Mouse (Mus musculus): ENCODE measurements around the gene Ids.
"Not testable (repeated sequence)": the region's sequence is repeated elsewhere in the genome, so short reads cannot be mapped to it uniquely, and the experiment has no call there.

Ids gene

GRCm38 (mm10) chrX:70364661-70365613 lies at the start of gene Ids:
Gene Ids, minus strand, starts transcription at chrX:70365084.
- peak; percentile 85 for DNase-seq (ENCODE audit: low spot score)

DNA sequence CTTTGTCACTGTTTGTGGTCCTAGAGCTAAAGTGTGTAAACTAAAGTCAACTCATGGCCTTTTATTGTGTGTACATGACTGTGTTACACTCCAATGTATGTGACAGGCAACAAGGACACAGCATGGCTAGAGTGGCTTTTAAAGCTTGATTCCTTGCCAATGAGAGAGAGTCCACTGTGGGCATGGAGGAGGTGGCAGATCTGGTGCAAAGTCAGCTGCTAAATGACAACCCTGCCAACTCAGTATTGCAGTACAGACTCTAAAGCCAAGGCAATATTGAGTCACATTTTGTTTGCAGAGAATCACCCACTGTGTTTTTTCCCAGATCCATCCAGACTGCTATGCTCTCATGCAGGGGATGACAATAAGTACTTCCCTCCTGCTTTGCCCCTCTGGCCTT lies 27.8 kb upstream of the Ids start:
- not testable (repeated sequence) for DNase-seq (ENCODE audit: low spot score)

- peak; percentile 5 for DNase-seq (ENCODE audit: low spot score)
Observed at GRCm38 (mm10) chrX:70385962-70386351, 21.1 kb upstream of the Ids start.

GRCm38 (mm10) chrX:70385276-70385961 lies 20.5 kb upstream of the Ids start, which contains the start of gene 1110012L19Rik:
Gene 1110012L19Rik, plus strand, starts transcription at chrX:70385877.
- peak; percentile 47 for DNase-seq (ENCODE audit: low spot score)

- DNase-seq (ENCODE audit: low spot score) = no peak
Observed at GRCm38 (mm10) chrX:70384917-70385275, 20.0 kb upstream of the Ids start.

DNA sequence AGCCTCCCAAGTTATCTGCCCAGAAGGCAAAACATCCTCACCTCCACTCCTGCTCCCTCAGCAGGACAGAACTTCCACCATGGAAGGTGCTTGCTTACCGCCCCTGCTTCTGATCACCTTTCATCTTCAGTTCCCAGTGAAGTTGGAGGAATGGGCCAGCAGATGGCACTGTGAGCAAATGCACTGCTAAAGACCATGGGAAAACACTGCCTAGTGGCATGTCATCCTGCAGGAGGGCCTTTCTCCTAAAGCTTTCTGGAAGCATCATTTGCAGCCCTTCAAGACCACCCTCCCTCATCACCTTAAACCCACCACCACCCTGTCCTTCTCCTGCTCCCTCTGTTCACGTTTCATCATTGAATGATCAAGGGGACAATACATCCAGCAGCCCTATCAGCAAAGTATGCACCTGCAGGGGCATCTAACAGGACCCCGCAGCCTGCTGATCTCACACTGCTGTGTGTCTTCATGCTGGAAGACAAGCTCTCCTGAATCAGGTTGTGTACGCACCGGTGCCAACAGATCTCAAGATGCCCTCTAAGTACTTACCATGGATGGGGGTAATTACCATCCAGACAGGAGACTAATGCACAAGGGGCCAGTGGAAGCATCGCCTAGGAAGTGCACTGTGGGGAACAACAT lies 9.7 kb upstream of the Ids start:
- not testable (repeated sequence) for DNase-seq (ENCODE audit: low spot score)

DNA sequence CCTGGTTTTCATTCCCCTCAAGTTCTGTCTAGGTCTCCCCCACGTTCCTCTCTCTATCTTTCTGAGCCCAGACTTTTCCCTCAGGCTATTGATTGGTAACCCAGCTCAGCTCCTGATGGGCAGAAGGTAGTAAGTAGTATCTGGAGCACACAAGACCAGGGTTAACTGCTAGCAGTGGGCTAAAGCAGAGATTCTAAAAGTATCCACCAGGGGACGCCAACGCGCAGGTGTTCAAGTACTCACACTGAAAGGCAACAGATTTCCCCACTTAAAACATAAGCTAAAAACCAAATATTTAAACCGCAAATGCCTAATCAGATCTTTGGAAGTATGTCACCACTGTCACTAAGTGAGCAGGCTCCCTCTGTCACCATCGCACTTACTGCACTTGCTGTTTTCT lies 4.9 kb upstream of the Ids start:
- DNase-seq (ENCODE audit: low spot score) = not testable (repeated sequence)

DNA sequence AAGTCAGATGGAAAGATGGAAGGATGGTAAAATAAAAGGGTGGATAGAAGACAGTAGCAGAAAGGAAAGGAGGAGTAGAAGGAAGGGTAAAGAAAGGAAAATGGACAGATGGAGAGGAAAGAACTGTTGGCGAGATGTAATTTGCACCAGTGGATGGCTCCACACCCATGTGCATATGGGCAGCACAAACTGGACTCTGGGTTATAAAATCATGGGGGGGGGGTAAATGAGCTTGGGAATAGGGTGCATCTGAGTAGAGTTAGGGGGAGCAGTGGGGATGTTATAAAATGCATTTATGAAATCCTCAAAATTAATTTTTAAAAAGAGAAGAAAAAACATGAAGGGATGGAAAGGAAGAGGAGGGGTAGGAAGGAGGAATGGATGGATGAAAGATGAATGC lies 682 bp downstream of the Ids start:
- DNase-seq (ENCODE audit: low spot score) = no peak

- no peak for DNase-seq (ENCODE audit: low spot score)
Observed at GRCm38 (mm10) chrX:70363446-70363845, 1.4 kb downstream of the Ids start.

GRCm38 (mm10) chrX:70362985-70363384 lies 1.9 kb downstream of the Ids start:
- no peak for DNase-seq (ENCODE audit: low spot score)

DNA sequence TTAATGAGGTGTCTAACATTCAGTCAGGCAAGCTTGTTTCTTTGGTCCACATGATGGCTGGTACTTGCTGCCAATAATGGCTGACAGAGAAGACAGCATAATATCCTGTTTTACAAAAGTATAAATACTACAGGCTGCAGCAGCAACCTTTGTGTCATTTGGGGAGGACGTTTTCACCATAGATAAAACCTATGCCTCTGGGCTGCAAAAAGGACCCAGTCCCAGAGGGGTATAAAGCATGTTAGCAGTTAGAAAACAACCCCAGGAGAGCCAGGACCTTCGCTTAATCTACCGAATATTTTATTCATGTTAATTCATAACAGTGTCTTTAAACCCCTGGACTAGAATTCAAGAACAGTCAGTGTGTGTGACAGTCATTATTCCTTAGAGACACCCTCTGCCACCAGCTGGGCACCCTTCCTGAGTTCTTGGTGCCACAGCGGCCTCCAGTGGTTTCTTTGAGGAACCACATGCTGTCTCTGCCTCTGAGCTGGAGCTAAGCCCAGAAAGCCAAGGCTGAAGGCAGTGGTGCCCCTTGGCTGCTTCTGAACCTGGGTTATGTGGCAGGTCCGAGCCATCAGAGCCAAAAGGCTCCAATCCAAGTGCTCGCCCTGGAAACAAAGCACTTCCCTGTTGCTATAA lies 34.6 kb downstream of the Ids start:
- peak; percentile 9 for DNase-seq (ENCODE audit: low spot score)

DNA sequence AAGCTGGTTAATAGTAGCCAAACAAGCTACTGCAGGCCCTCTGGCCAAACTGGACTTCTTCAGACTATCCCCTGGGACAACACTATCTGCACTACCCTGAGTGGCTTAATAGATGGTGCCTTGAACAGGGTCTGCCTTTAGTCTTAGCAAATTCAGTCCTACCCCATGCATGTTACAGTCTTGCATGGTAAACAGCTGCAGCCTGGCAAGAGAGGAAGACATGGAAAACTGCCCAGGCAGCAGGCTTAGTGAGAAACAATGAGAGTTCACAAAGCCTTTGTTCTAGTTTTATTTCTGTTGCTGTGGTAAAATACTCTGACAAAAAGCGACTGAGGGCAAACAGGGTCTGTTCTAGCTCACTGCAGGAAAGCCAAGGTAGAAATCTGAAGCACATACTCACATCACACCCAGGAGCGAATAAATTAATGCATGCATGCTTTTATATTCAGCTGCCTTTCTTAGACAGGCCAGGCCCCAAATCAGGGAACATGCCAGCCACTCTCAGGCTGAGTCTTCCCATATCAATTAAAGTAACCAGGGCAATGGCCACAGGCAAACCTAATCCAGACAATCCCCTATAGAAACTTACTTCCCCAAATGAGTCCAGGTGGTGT lies 36.2 kb downstream of the Ids start:
- no peak for DNase-seq (ENCODE audit: low spot score)

- DNase-seq (ENCODE audit: low spot score) = no peak
Observed at GRCm38 (mm10) chrX:70327656-70328055, 37.2 kb downstream of the Ids start.

GRCm38 (mm10) chrX:70319254-70319653 lies 45.6 kb downstream of the Ids start:
- DNase-seq (ENCODE audit: low spot score) = no peak

- no peak for DNase-seq (ENCODE audit: low spot score)
Observed at GRCm38 (mm10) chrX:70314949-70315641, 49.8 kb downstream of the Ids start.
